Mouse (Mus musculus) lung, postnatal 25 days (tissue): Measurements from ENCODE around the gene Dgke.
A peak's percentile ranks its signal among the peaks of the same experiment; 100 is the strongest.
"Not testable (repeated sequence)": the region's sequence is repeated elsewhere in the genome, so short reads cannot be mapped to it uniquely, and the experiment has no call there.

Experiments
- DNase-seq: peaks from one replicate; pipeline ENCODE4 v3.0.0; 2022; ENCODE audit warnings: low spot score

Dgke gene

GRCm38 (mm10) chr11:89066750-89067149 lies at the start of gene Dgke:
Gene Dgke (minus strand): TSS chr11:89066850.
- no peak for DNase-seq

GRCm38 (mm10) chr11:89107180-89107807 lies 40.6 kb upstream of the Dgke start:
- no peak for DNase-seq

GRCm38 (mm10) chr11:89105823-89106222 lies 39.2 kb upstream of the Dgke start:
- DNase-seq, result no peak

GRCm38 (mm10) chr11:89105211-89105610 lies 38.6 kb upstream of the Dgke start:
- DNase-seq, result no peak

- no peak for DNase-seq
Observed at GRCm38 (mm10) chr11:89103166-89103565, 36.5 kb upstream of the Dgke start.

- peak; percentile 39 for DNase-seq
Observed at GRCm38 (mm10) chr11:89100826-89101321, 34.2 kb upstream of the Dgke start.

GRCm38 (mm10) chr11:89100403-89100802 lies 33.8 kb upstream of the Dgke start:
- DNase-seq, result peak; percentile 86

GRCm38 (mm10) chr11:89098930-89099329 lies 32.3 kb upstream of the Dgke start:
- no peak for DNase-seq

- no peak for DNase-seq
Observed at GRCm38 (mm10) chr11:89098083-89098835, 31.6 kb upstream of the Dgke start.

- DNase-seq, result not testable (repeated sequence)
Observed at GRCm38 (mm10) chr11:89097292-89097691, 30.6 kb upstream of the Dgke start.

- no peak for DNase-seq
Observed at GRCm38 (mm10) chr11:89095306-89095705, 28.7 kb upstream of the Dgke start.

GRCm38 (mm10) chr11:89092714-89093113 lies 26.1 kb upstream of the Dgke start:
- peak; percentile 38 for DNase-seq

GRCm38 (mm10) chr11:89090359-89090758 lies 23.7 kb upstream of the Dgke start:
- not testable (repeated sequence) for DNase-seq

- no peak for DNase-seq
Observed at GRCm38 (mm10) chr11:89088754-89089153, 22.1 kb upstream of the Dgke start.

- DNase-seq, result no peak
Observed at GRCm38 (mm10) chr11:89086208-89086809, 19.7 kb upstream of the Dgke start.

GRCm38 (mm10) chr11:89084601-89085000 lies 18.0 kb upstream of the Dgke start:
- peak; percentile 56 for DNase-seq

GRCm38 (mm10) chr11:89082691-89083090 lies 16.0 kb upstream of the Dgke start:
- not testable (repeated sequence) for DNase-seq

GRCm38 (mm10) chr11:89081906-89082305 lies 15.3 kb upstream of the Dgke start:
- DNase-seq, result not testable (repeated sequence)

- no peak for DNase-seq
Observed at GRCm38 (mm10) chr11:89078996-89079680, 12.5 kb upstream of the Dgke start.

GRCm38 (mm10) chr11:89078305-89078704 lies 11.7 kb upstream of the Dgke start:
- no peak for DNase-seq

GRCm38 (mm10) chr11:89077601-89078000 lies 11.0 kb upstream of the Dgke start:
- no peak for DNase-seq

- DNase-seq, result no peak
Observed at GRCm38 (mm10) chr11:89076370-89076821, 9.7 kb upstream of the Dgke start.
